Mouse (Mus musculus): ENCODE measurements at regions not wholly inside any gene's neighbourhood (a gene's known extent, or its start where the extent isn't known, plus 50 kb on each side); places are given as distances from the start of the nearest gene placed in this dataset.

GRCm38 (mm10) chr12:35319571-35319970, 215.3 kb downstream of the Ahr start:
- no peak for DNase-seq (ENCODE audit: low spot score)
- intact Hi-C loops (cut with DNase I) = loop anchor here (5.0 to 10.0 kb wide), 3 partner anchors 143 to 425 kb away; no protein-coding TSS in a partner anchor

GRCm38 (mm10) chr12:35317046-35317445, 217.8 kb downstream of the Ahr start:
- DNase-seq (ENCODE audit: low spot score) = no peak
- intact Hi-C loops (cut with DNase I) = loop anchor here (5.0 to 10.0 kb wide), 3 partner anchors 145 to 428 kb away; no protein-coding TSS in a partner anchor

- intact Hi-C loops (cut with DNase I) = loop anchor here (5.0 to 10.0 kb wide), 3 partner anchors 218 to 431 kb away; no protein-coding TSS in a partner anchor
- no peak for DNase-seq (ENCODE audit: low spot score)
Measured at GRCm38 (mm10) chr12:35314035-35314434, 220.8 kb downstream of the Ahr start.

- no peak for DNase-seq (ENCODE audit: low spot score)
- intact Hi-C loops (cut with DNase I) = loop anchor here (5.0 to 10.0 kb wide), 3 partner anchors 219 to 431 kb away; no protein-coding TSS in a partner anchor
Measured at GRCm38 (mm10) chr12:35313191-35313925, 221.5 kb downstream of the Ahr start.

GRCm38 (mm10) chr12:35308537-35308936, 226.3 kb downstream of the Ahr start:
- no peak for DNase-seq (ENCODE audit: low spot score)
- intact Hi-C loops (cut with DNase I) = loop anchor here (1.0 kb wide), 1 partner anchor 523 kb away; no protein-coding TSS in a partner anchor

- intact Hi-C loops (cut with DNase I) = no loop called here
Measured at GRCm38 (mm10) chr12:35303764-35304717, 230.8 kb downstream of the Ahr start.

GRCm38 (mm10) chr12:35303188-35303587, 231.7 kb downstream of the Ahr start:
- intact Hi-C loops (cut with DNase I) = no loop called here
- no peak for DNase-seq (ENCODE audit: low spot score)

More at GRCm38 (mm10) chr12:35303764-35304717, 230.8 kb downstream of the Ahr start:
- no peak for DNase-seq (ENCODE audit: low spot score)

- intact Hi-C loops (cut with DNase I) = no loop called here
- DNase-seq (ENCODE audit: low spot score) = no peak
Measured at GRCm38 (mm10) chr12:35294668-35295067, 240.2 kb downstream of the Ahr start.

- intact Hi-C loops (cut with DNase I) = no loop called here
- no peak for DNase-seq (ENCODE audit: low spot score)
Measured at GRCm38 (mm10) chr12:35293566-35293965, 241.3 kb downstream of the Ahr start.

- DNase-seq (ENCODE audit: low spot score) = no peak
- intact Hi-C loops (cut with DNase I) = no loop called here
Measured at GRCm38 (mm10) chr12:35291941-35292341, 242.9 kb downstream of the Ahr start.

GRCm38 (mm10) chr12:35287974-35288373, 241.0 kb downstream of the Snx13 start:
- no peak for DNase-seq (ENCODE audit: low spot score)

GRCm38 (mm10) chr12:35287570-35287969, 240.6 kb downstream of the Snx13 start:
- DNase-seq (ENCODE audit: low spot score) = no peak
- intact Hi-C loops (cut with DNase I) = no loop called here

More at GRCm38 (mm10) chr12:35287974-35288373, 241.0 kb downstream of the Snx13 start:
- intact Hi-C loops (cut with DNase I) = no loop called here

- no peak for DNase-seq (ENCODE audit: low spot score)
- intact Hi-C loops (cut with DNase I) = no loop called here
Measured at GRCm38 (mm10) chr12:35286974-35287553, 240.1 kb downstream of the Snx13 start.

- intact Hi-C loops (cut with DNase I) = no loop called here
- DNase-seq (ENCODE audit: low spot score) = no peak
Measured at GRCm38 (mm10) chr12:35284345-35284744, 237.4 kb downstream of the Snx13 start.

- DNase-seq (ENCODE audit: low spot score) = no peak
- intact Hi-C loops (cut with DNase I) = no loop called here
Measured at GRCm38 (mm10) chr12:35283925-35284324, 236.9 kb downstream of the Snx13 start.

GRCm38 (mm10) chr12:35283407-35283806, 236.4 kb downstream of the Snx13 start:
- intact Hi-C loops (cut with DNase I) = no loop called here
- no peak for DNase-seq (ENCODE audit: low spot score)

- DNase-seq (ENCODE audit: low spot score) = no peak
- intact Hi-C loops (cut with DNase I) = no loop called here
Measured at GRCm38 (mm10) chr12:35269465-35269864, 222.5 kb downstream of the Snx13 start.

GRCm38 (mm10) chr12:35268006-35268405, 221.0 kb downstream of the Snx13 start:
- no peak for DNase-seq (ENCODE audit: low spot score)
- intact Hi-C loops (cut with DNase I) = no loop called here

GRCm38 (mm10) chr12:35267023-35267654, 220.2 kb downstream of the Snx13 start:
- DNase-seq (ENCODE audit: low spot score) = no peak
- intact Hi-C loops (cut with DNase I) = no loop called here

GRCm38 (mm10) chr12:35259781-35260180, 212.8 kb downstream of the Snx13 start:
- DNase-seq (ENCODE audit: low spot score) = no peak
- intact Hi-C loops (cut with DNase I) = no loop called here

Data from heart, postnatal 25 days (tissue).